ENCODE assay signal across 8 mouse cellular contexts in the genomic region with DNA sequence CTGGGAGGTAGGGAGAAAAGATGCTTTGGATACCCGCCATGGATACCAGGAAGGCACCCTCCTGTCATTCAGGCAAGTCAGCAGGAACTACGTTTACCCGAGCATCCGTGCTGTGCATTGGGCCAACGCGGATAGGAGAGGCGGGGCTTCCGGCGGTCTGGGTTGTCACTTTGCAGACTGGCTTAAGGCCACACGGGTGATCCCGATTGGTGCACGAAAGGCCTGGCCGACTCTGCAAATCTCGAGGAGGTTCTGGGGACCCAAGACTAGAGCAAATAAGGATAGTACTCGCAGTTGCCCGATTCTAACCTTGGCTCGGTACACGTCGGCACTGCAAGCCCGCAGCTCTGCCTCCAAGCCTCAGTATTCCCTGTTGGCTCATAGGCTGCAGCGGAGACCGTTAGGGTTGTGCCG. TPM values are rescaled to one million over a fixed set of nuclear protein-coding genes. Genes with fewer than 3 reads are reported as not detected.
DNase-seq lines count a peak whose midpoint lies in the region; ATAC-seq and TF ChIP-seq lines count a peak whose summit lies in the region.

TSS of gene Zfp324 (plus strand) at position 161 of the 414 bp plus-strand sequence.

- under 1% methylated on average over 23 of the region's 23 CpGs for WGBS in bone marrow, adult 2 months
- WGBS in embryonic facial prominence, embryonic 14.5 days: under 1% methylated on average over 23 of the region's 23 CpGs
- WGBS in kidney, adult 2 months: under 1% methylated on average over 23 of the region's 23 CpGs
- WGBS in limb, embryonic 12.5 days: 0% methylated on average over 23 of the region's 23 CpGs
- under 1% methylated on average over 23 of the region's 23 CpGs for WGBS in midbrain, embryonic 14.5 days

- H3K4me3 ChIP-seq in bone marrow, adult 2 months (replicated peaks; ENCODE audit: control insufficient read depth, low read depth, low read length): peak within 1 kb of the TSS; percentile 82
- H3K4me3 ChIP-seq in embryonic facial prominence, embryonic 14.5 days (ENCODE audit: low read depth, low read length): peak within 1 kb of the TSS; percentile 83
- H3K4me3 ChIP-seq in kidney, adult 2 months (ENCODE audit: insufficient read depth, low read depth, low read length): peak within 1 kb of the TSS; percentile 91
- H3K4me3 ChIP-seq in limb, embryonic 12.5 days (replicated peaks): peak within 1 kb of the TSS; percentile 91
- H3K4me3 ChIP-seq in midbrain, embryonic 14.5 days (replicated peaks; ENCODE audit: low read depth, low read length): peak within 1 kb of the TSS; percentile 89

- H3K36me3 ChIP-seq in embryonic facial prominence, embryonic 14.5 days (ENCODE audit: control insufficient read depth, insufficient read depth, low read length): peaks cover 21% of the 10 kb centered on the region
- H3K36me3 ChIP-seq in kidney, adult 2 months (ENCODE audit: control insufficient read depth, insufficient read depth, low read length): no peaks in the 10 kb centered on the region; the same call in 1 of the 2 replicates
- peaks cover 21% of the 10 kb centered on the region for H3K36me3 ChIP-seq in limb, embryonic 12.5 days
- peaks cover 22% of the 10 kb centered on the region for H3K36me3 ChIP-seq in midbrain, embryonic 14.5 days (ENCODE audit: control insufficient read depth, insufficient read depth, low read length)

- H3K9ac ChIP-seq in embryonic facial prominence, embryonic 14.5 days (ENCODE audit: low read depth, low read length): peak within 1 kb of the TSS; percentile 89
- peak within 1 kb of the TSS; percentile 90 for H3K9ac ChIP-seq in limb, embryonic 12.5 days (replicated peaks)
- H3K9ac ChIP-seq in midbrain, embryonic 14.5 days (replicated peaks; ENCODE audit: low read length): peak within 1 kb of the TSS; percentile 95

- ATAC-seq in embryonic facial prominence, embryonic 14.5 days (ENCODE audit: low read depth): peak; percentile 94
- peak; percentile 83 for ATAC-seq in limb, embryonic 12.5 days (ENCODE audit: insufficient number of reproducible peaks, insufficient read depth, low FRiP score, low TSS enrichment, low read depth)
- ATAC-seq in midbrain, embryonic 14.5 days (ENCODE audit: low FRiP score, low TSS enrichment): peak; percentile 93

- H3K9me3 ChIP-seq in embryonic facial prominence, embryonic 14.5 days (ENCODE audit: control insufficient read depth, low read length): no peaks in the 10 kb centered on the region
- no peaks in the 10 kb centered on the region for H3K9me3 ChIP-seq in limb, embryonic 12.5 days
- H3K9me3 ChIP-seq in midbrain, embryonic 14.5 days (ENCODE audit: control insufficient read depth, low read length): no peaks in the 10 kb centered on the region

- TF ChIP-seq CTCF in bone marrow, adult 2 months (IDR thresholded peaks at IDR 0.05; ENCODE audit: control insufficient read depth, insufficient read depth, low read length): no peak
- TF ChIP-seq CTCF in kidney, adult 2 months (conservative IDR thresholded peaks at IDR 0.05; ENCODE audit: insufficient read depth, insufficient read length, low read depth, low read length): no peak

- peak; percentile 75; the same call in 1 of the 2 replicates for TF ChIP-seq POLR2A in bone marrow, adult 2 months (IDR thresholded peaks at IDR 0.05; ENCODE audit: borderline replicate concordance, control insufficient read depth, low read depth, low read length)
- TF ChIP-seq POLR2A in kidney, adult 2 months (IDR thresholded peaks at IDR 0.05; ENCODE audit: low read depth, low read length): peak; percentile 64

- peak; percentile 92 for DNase-seq in A20 (ENCODE audit: low read depth, low spot score)
- peak; percentile 96 for DNase-seq in embryonic facial prominence, embryonic 14.5 days (ENCODE audit: low spot score)
- peak; percentile 93 to 96 for DNase-seq in heart, adult 18-20 months
- peak; percentile 96 for DNase-seq in kidney, adult 2 months
- DNase-seq in midbrain, embryonic 14.5 days: peak; percentile 93
- DNase-seq in spleen, adult 18-20 months: peak; percentile 77 to 86

- H3K27me3 ChIP-seq in embryonic facial prominence, embryonic 14.5 days (replicated peaks; ENCODE audit: control insufficient read depth, insufficient read depth, low read length): no peaks in the 10 kb centered on the region
- H3K27me3 ChIP-seq in kidney, adult 2 months (replicated peaks; ENCODE audit: control insufficient read depth, insufficient read depth, low read length): no peaks in the 10 kb centered on the region
- no peaks in the 10 kb centered on the region for H3K27me3 ChIP-seq in limb, embryonic 12.5 days
- H3K27me3 ChIP-seq in midbrain, embryonic 14.5 days (ENCODE audit: control insufficient read depth, insufficient read depth, low read length): no peaks in the 10 kb centered on the region

- peak within 1 kb of the TSS; percentile 67 for H3K4me2 ChIP-seq in embryonic facial prominence, embryonic 14.5 days (ENCODE audit: low read depth, low read length)
- peak within 1 kb of the TSS; percentile 81 for H3K4me2 ChIP-seq in limb, embryonic 12.5 days
- peak within 1 kb of the TSS; percentile 93 for H3K4me2 ChIP-seq in midbrain, embryonic 14.5 days (ENCODE audit: low read length)

- H3K27ac ChIP-seq in bone marrow, adult 2 months (ENCODE audit: control insufficient read depth, insufficient read depth, low read depth, low read length, poor library complexity): peak within 1 kb of the TSS; percentile 67
- H3K27ac ChIP-seq in embryonic facial prominence, embryonic 14.5 days (replicated peaks; ENCODE audit: low read depth, low read length): peak within 1 kb of the TSS; percentile 91
- peak within 1 kb of the TSS; percentile 85 for H3K27ac ChIP-seq in kidney, adult 2 months (ENCODE audit: insufficient read depth, low read depth, low read length)
- peak within 1 kb of the TSS; percentile 91 for H3K27ac ChIP-seq in limb, embryonic 12.5 days
- H3K27ac ChIP-seq in midbrain, embryonic 14.5 days (replicated peaks; ENCODE audit: low read depth, low read length): peak within 1 kb of the TSS; percentile 91

- H3K4me1 ChIP-seq in bone marrow, adult 2 months (ENCODE audit: control insufficient read depth, insufficient read depth, low read length): no peaks in the 10 kb centered on the region; the same call in 1 of the 2 replicates
- peaks cover 18% of the 10 kb centered on the region for H3K4me1 ChIP-seq in embryonic facial prominence, embryonic 14.5 days (ENCODE audit: control insufficient read depth, insufficient read depth, low read length)
- H3K4me1 ChIP-seq in kidney, adult 2 months (ENCODE audit: control insufficient read depth, insufficient read depth, low read length): 0 out of 2 replicates have a peak, but pooled peaks cover 3% of the 10 kb centered on the region
- peaks cover 16% of the 10 kb centered on the region for H3K4me1 ChIP-seq in limb, embryonic 12.5 days (replicated peaks)
- peaks cover 22% of the 10 kb centered on the region for H3K4me1 ChIP-seq in midbrain, embryonic 14.5 days (ENCODE audit: control insufficient read depth, insufficient read depth, low read length)

RNA-seq across cellular contexts. Expression of gene Zfp324, which starts in this region (rescaled TPM):
- polyA plus RNA-seq in bone marrow, adult 2 months (2011; ENCODE audit: insufficient read depth, insufficient read length, low replicate concordance, missing spikeins): 0.70 and 0.80 TPM in 2 replicates
- 9.4 and 10.9 TPM in 2 replicates for polyA plus RNA-seq in embryonic facial prominence, embryonic 14.5 days (2014; fragmentation: Nextera tagmentation; extraction: Ambion mirVana)
- 1 to 10 TPM; 2.3 to 2.4 TPM for total RNA-seq in heart, adult 18-20 months (2021)
- 4.8 and 5.9 TPM in 2 replicates for polyA plus RNA-seq in kidney, adult 2 months (2012; rRNA removed)
- polyA plus RNA-seq in limb, embryonic 12.5 days (2016; fragmentation: Nextera tagmentation; extraction: Ambion mirVana): 10.9 and 13.3 TPM in 2 replicates
- polyA plus RNA-seq in midbrain, embryonic 14.5 days (2014; fragmentation: Nextera tagmentation; extraction: Ambion mirVana): 12.0 and 14.4 TPM in 2 replicates

Comparison
In these comparisons a context has a peak if more than half of its experiments do, and no peak if none do; other contexts are left out.
1. Peak in every context shown above with its lines: DNase-seq, ATAC-seq, H3K4me3 ChIP-seq and H3K27ac ChIP-seq.